25 mouse cellular contexts compared by ENCODE assay signal in genomic region chr3:95290156-95290555, GRCm38 (mm10). TPM values are rescaled to one million over a fixed set of nuclear protein-coding genes. Genes with fewer than 3 reads are reported as not detected.
DNase-seq lines count a peak whose midpoint lies in the region; ATAC-seq lines count a peak whose summit lies in the region.
"Had no signal": no experiment of that assay in that cellular context is flagged by ENCODE, and none has a peak within 500 bp of the region (broad histone marks: within the 10 kb centered on the region; RNA-seq: fewer than 3 reads in every experiment).

No protein-coding gene starts in this region.

- H3K9me3 ChIP-seq in megakaryocyte, embryonic 14.5 days: no peaks in the 10 kb centered on the region
- H3K9me3 ChIP-seq in forebrain, embryonic 15.5 days: no peaks in the 10 kb centered on the region
- H3K9me3 ChIP-seq: embryonic facial prominence, embryonic 10.5 days; forebrain, embryonic 13.5 days; G1E; heart, embryonic 10.5 days; hindbrain, embryonic 12.5 days had no signal

- H3K4me2 ChIP-seq in forebrain, embryonic 15.5 days (replicated peaks): no peak overlapping the region
- H3K4me2 ChIP-seq: forebrain, embryonic 13.5 days; hindbrain, embryonic 12.5 days had no signal

- peaks cover 99% of the 10 kb centered on the region for H3K4me1 ChIP-seq in megakaryocyte, embryonic 14.5 days
- no peaks in the 10 kb centered on the region for H3K4me1 ChIP-seq in forebrain, embryonic 15.5 days
- H3K4me1 ChIP-seq: heart, embryonic 10.5 days; hindbrain, embryonic 12.5 days had no signal

- DNase-seq in cerebellum, adult 9-11 months: peak; percentile 45
- DNase-seq in cerebellum, adult 8-10 months: no peak
- peak; percentile 95 for DNase-seq in R1 (ENCODE audit: low read depth, low spot score)
- DNase-seq in gastrocnemius, postnatal 25 days: no peak
- DNase-seq: adrenal gland, postnatal 14 days; B cell, adult 2 months; gastrocnemius, adult 2 months; gastrocnemius, postnatal 36 days; heart, adult 11 months; heart, postnatal 10 days; heart, postnatal 4 days had no signal

- H3K27ac ChIP-seq in forebrain, embryonic 15.5 days (replicated peaks): no peak overlapping the region
- H3K27ac ChIP-seq: embryonic facial prominence, embryonic 10.5 days; forebrain, embryonic 13.5 days; gastrocnemius, adult 2 months; heart, embryonic 10.5 days; hindbrain, embryonic 12.5 days had no signal

- no peaks in the 10 kb centered on the region for H3K27me3 ChIP-seq in megakaryocyte, embryonic 14.5 days (replicated peaks)
- H3K27me3 ChIP-seq in forebrain, embryonic 15.5 days: no peaks in the 10 kb centered on the region
- H3K27me3 ChIP-seq: forebrain, embryonic 13.5 days; hindbrain, embryonic 12.5 days had no signal

- H3K36me3 ChIP-seq in megakaryocyte, embryonic 14.5 days (replicated peaks; ENCODE audit: low read length): peaks cover 97% of the 10 kb centered on the region
- H3K36me3 ChIP-seq in forebrain, embryonic 15.5 days: peaks cover 47% of the 10 kb centered on the region

- no peak for ATAC-seq in megakaryocyte, adult 5-6 weeks (ENCODE audit: poor library complexity, severe bottlenecking)
- ATAC-seq in forebrain, embryonic 15.5 days (replicated peaks): no peak
- ATAC-seq: activated CD4-positive, CD25-positive, alpha-beta regulatory T cell, adult 4 months; CD4-positive, CD25-positive, alpha-beta regulatory T cell, adult 4 months; forebrain, embryonic 13.5 days; hindbrain, embryonic 16.5 days; inflammation-experienced regulatory T-cells, adult 6 months had no signal

- peak overlapping the region; percentile 60 for H3K4me3 ChIP-seq in megakaryocyte, embryonic 14.5 days (replicated peaks)
- no peak overlapping the region for H3K4me3 ChIP-seq in forebrain, embryonic 15.5 days
- H3K4me3 ChIP-seq: embryonic facial prominence, embryonic 10.5 days; forebrain, embryonic 13.5 days; gastrocnemius, adult 2 months; heart, embryonic 10.5 days; hindbrain, embryonic 12.5 days had no signal

- 82% methylated on average over 6 of the region's 6 CpGs for WGBS in forebrain, embryonic 15.5 days

- H3K9ac ChIP-seq in forebrain, embryonic 15.5 days (replicated peaks): no peak overlapping the region
- H3K9ac ChIP-seq: forebrain, embryonic 13.5 days; hindbrain, embryonic 12.5 days had no signal

RNA-seq across cellular contexts. Expression of gene Prune1, which starts 8.3 kb away (rescaled TPM):
- 5.2 and 6.0 TPM in 2 replicates for polyA plus RNA-seq in megakaryocyte, embryonic 14.5 days (2012; ENCODE audit: insufficient read depth, low replicate concordance)
- total RNA-seq in megakaryocyte, adult 5-6 weeks (2015): 12.4 and 14.5 TPM in 2 replicates
- total RNA-seq in megakaryocyte, adult 5-6 weeks (2017): 7.8 and 10.2 TPM in 2 replicates
- 42.0 and 44.4 TPM in 2 replicates for polyA plus RNA-seq in forebrain, embryonic 15.5 days (2015; fragmentation: Nextera tagmentation; extraction: Ambion mirVana)
- 10 to 100 TPM; 36.5 to 38.3 TPM for total RNA-seq in gastrocnemius, postnatal 25 days (2021)

RNA-seq across cellular contexts. Expression of gene Mindy1, which starts 9.0 kb away (rescaled TPM):
- 517 and 1,363 TPM in 2 replicates for polyA plus RNA-seq in megakaryocyte, embryonic 14.5 days (2012; ENCODE audit: insufficient read depth, low replicate concordance)
- 49.5 and 55.2 TPM in 2 replicates for total RNA-seq in megakaryocyte, adult 5-6 weeks (2015)
- 44.0 and 54.1 TPM in 2 replicates for total RNA-seq in megakaryocyte, adult 5-6 weeks (2017)
- polyA plus RNA-seq in forebrain, embryonic 15.5 days (2015; fragmentation: Nextera tagmentation; extraction: Ambion mirVana): 46.1 and 46.2 TPM in 2 replicates
- 10 to 100 TPM; 19.9 to 22.8 TPM for total RNA-seq in gastrocnemius, postnatal 25 days (2021)

RNA-seq across cellular contexts. Expression of gene Anxa9, which starts 16.8 kb away (rescaled TPM):
- polyA plus RNA-seq in megakaryocyte, embryonic 14.5 days (2012; ENCODE audit: insufficient read depth, low replicate concordance): 0.66 TPM in 1 of 2 replicates, not detected in the other
- 3.0 and 3.8 TPM in 2 replicates for total RNA-seq in megakaryocyte, adult 5-6 weeks (2015)
- total RNA-seq in megakaryocyte, adult 5-6 weeks (2017): 1.9 and 2.4 TPM in 2 replicates
- 0.47 and 0.61 TPM in 2 replicates for polyA plus RNA-seq in forebrain, embryonic 15.5 days (2015; fragmentation: Nextera tagmentation; extraction: Ambion mirVana)
- total RNA-seq in gastrocnemius, postnatal 25 days (2021): under 1 TPM; 0.15 to 0.27 TPM
- total RNA-seq: gastrocnemius, adult 2 months had no signal

RNA-seq across cellular contexts. Expression of gene Cers2, which starts 24.4 kb away (rescaled TPM):
- 36.9 and 124 TPM in 2 replicates for polyA plus RNA-seq in megakaryocyte, embryonic 14.5 days (2012; ENCODE audit: insufficient read depth, low replicate concordance)
- total RNA-seq in megakaryocyte, adult 5-6 weeks (2015): 184 and 191 TPM in 2 replicates
- total RNA-seq in megakaryocyte, adult 5-6 weeks (2017): 86.0 and 107 TPM in 2 replicates
- polyA plus RNA-seq in forebrain, embryonic 15.5 days (2015; fragmentation: Nextera tagmentation; extraction: Ambion mirVana): 96.7 and 101 TPM in 2 replicates
- 10 to 100 TPM; 20.3 to 21.7 TPM for total RNA-seq in gastrocnemius, postnatal 25 days (2021)

RNA-seq across cellular contexts. Expression of gene Bnipl, which starts 39.2 kb away (rescaled TPM):
- polyA plus RNA-seq in megakaryocyte, embryonic 14.5 days (2012; ENCODE audit: insufficient read depth, low replicate concordance): 0.30 TPM in 1 of 2 replicates, not detected in the other
- total RNA-seq in megakaryocyte, adult 5-6 weeks (2015): not detected in 2 replicates
- not detected in 2 replicates for total RNA-seq in megakaryocyte, adult 5-6 weeks (2017)
- polyA plus RNA-seq in forebrain, embryonic 15.5 days (2015; fragmentation: Nextera tagmentation; extraction: Ambion mirVana): 0.10 TPM in 1 of 2 replicates, not detected in the other
- not detected for total RNA-seq in gastrocnemius, postnatal 25 days (2021)
- total RNA-seq: adrenal gland, adult 18-20 months; G1E; gastrocnemius, postnatal 36 days; heart, postnatal 10 days; heart, postnatal 4 days had no signal
- polyA plus RNA-seq: activated CD4-positive, CD25-positive, alpha-beta regulatory T cell, adult 4 months; CD4-positive, CD25-positive, alpha-beta regulatory T cell, adult 4 months; forebrain, embryonic 13.5 days; heart, embryonic 14.5 days; hindbrain, embryonic 16.5 days had no signal

Comparison
In these comparisons a context has a peak if more than half of its experiments do, and no peak if none do; other contexts are left out.
1. DNase-seq: peak in cerebellum, adult 9-11 months (single experiment) and R1 (single experiment); none in cerebellum, adult 8-10 months (single experiment) and gastrocnemius, postnatal 25 days (single experiment).